ENCODE assay signal across 8 mouse cellular contexts in the genomic region with DNA sequence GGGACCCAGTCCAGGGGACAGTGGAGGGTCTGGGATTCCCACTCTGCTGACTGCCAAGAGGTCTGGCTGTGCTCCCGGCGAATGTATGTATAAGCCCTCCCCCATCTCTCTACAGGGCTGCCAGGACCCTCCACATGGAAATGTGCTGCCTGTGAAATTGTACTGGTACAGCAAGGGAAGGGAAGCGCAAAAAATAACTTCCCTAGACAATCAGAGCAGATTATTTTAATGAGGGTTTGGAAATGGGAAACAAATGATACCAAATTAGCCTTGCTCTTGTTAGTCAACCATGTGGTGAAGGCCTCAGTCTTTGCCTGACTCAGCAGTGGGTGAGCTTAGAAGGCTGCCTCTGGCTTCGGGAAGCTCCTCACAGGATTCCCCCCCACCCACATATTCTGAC.
DNase-seq lines count a peak whose midpoint lies in the region; ATAC-seq lines count a peak whose summit lies in the region.

No protein-coding gene starts in this region.

- H3K4me3 ChIP-seq in liver, embryonic 12.5 days = no peak overlapping the region

- WGBS in liver, embryonic 12.5 days (ENCODE audit: insufficient replicate concordance) = 61% methylated on average over 4 of the region's 4 CpGs

- DNase-seq in adrenal gland, postnatal 10 days = peak; percentile 5
- DNase-seq in adrenal gland, adult 18-20 months (ENCODE audit: low spot score in 2 of 2) = no peak
- DNase-seq in liver = peak; percentile 10
- DNase-seq in layer of hippocampus, adult 9-10 months (ENCODE audit: low spot score) = peak; percentile 20
- peak; percentile 76 to 84 for DNase-seq in right cerebral cortex, postnatal 10 days (ENCODE audit: low spot score in 2 of 2)
- DNase-seq in spleen, adult 18-20 months = no peak

- no peak overlapping the region for H3K27ac ChIP-seq in liver, embryonic 12.5 days

- no peaks in the 10 kb centered on the region for H3K36me3 ChIP-seq in liver, embryonic 12.5 days

- no peaks in the 10 kb centered on the region for H3K4me1 ChIP-seq in liver, embryonic 12.5 days

- H3K9me3 ChIP-seq in liver, embryonic 12.5 days (replicated peaks) = no peaks in the 10 kb centered on the region

- no peak for ATAC-seq in liver, embryonic 12.5 days
- ATAC-seq in cerebellum, adult (ENCODE audit: insufficient number of reproducible peaks, low FRiP score, low TSS enrichment) = no peak

- H3K4me2 ChIP-seq in liver, embryonic 12.5 days = no peak overlapping the region

- H3K27me3 ChIP-seq in liver, embryonic 12.5 days (replicated peaks) = no peaks in the 10 kb centered on the region

- H3K9ac ChIP-seq in liver, embryonic 12.5 days = no peak overlapping the region

Comparison
In these comparisons a context has a peak if more than half of its experiments do, and no peak if none do; other contexts are left out.
1. DNase-seq: peak in adrenal gland, postnatal 10 days (single experiment), liver (single experiment), layer of hippocampus, adult 9-10 months (single experiment) and right cerebral cortex, postnatal 10 days (2 of 2); none in adrenal gland, adult 18-20 months (0 of 2) and spleen, adult 18-20 months (0 of 2).